Mouse (Mus musculus) common myeloid progenitor, adult 5-6 weeks (primary cell): ENCODE data around the gene Cdc42. TPM values are rescaled to one million over a fixed set of nuclear protein-coding genes. Genes with fewer than 3 reads are reported as not detected.

Source experiments
- ATAC-seq: replicated peaks from 2 replicates; pipeline ENCODE4 v1.8.0; 2016; ENCODE audit warnings: low read depth, mild to moderate bottlenecking, moderate TSS enrichment, inconsistent platforms; ENCODE audit not compliant: poor library complexity, severe bottlenecking
- total RNA-seq: library from RNA; stranded (forward); fragments of 200-1000, 187-1606 nt; gene quantifications from 2 replicates; pipeline ENCODE4 v1.2.3, GENCODE M21; 2017

The Cdc42 gene
- total RNA-seq, 1 experiment from 2014 or later, result 507 TPM

- ATAC-seq, result peak; percentile 40; the same call in 1 of the 2 replicates
Observed at GRCm38 (mm10) chr4:137287818-137288217, 69.7 kb downstream of the Cdc42 start.

GRCm38 (mm10) chr4:137287206-137287605 lies 70.3 kb downstream of the Cdc42 start:
- no peak for ATAC-seq

- ATAC-seq, result no peak
Observed at GRCm38 (mm10) chr4:137286662-137286953, 70.9 kb downstream of the Cdc42 start.

GRCm38 (mm10) chr4:137285876-137286661 lies 71.5 kb downstream of the Cdc42 start:
- no peak for ATAC-seq

- ATAC-seq, result no peak
Observed at GRCm38 (mm10) chr4:137283407-137283732, 74.2 kb downstream of the Cdc42 start.

GRCm38 (mm10) chr4:137282584-137283406 lies 74.7 kb downstream of the Cdc42 start:
- ATAC-seq, result no peak

GRCm38 (mm10) chr4:137282122-137282521 lies 75.4 kb downstream of the Cdc42 start:
- ATAC-seq, result no peak

- no peak for ATAC-seq
Observed at GRCm38 (mm10) chr4:137281273-137281672, 76.2 kb downstream of the Cdc42 start.

GRCm38 (mm10) chr4:137279346-137279745 lies 78.2 kb downstream of the Cdc42 start:
- ATAC-seq, result no peak

- no peak for ATAC-seq
Observed at GRCm38 (mm10) chr4:137278144-137279040, 79.1 kb downstream of the Cdc42 start.

- ATAC-seq, result no peak
Observed at GRCm38 (mm10) chr4:137277600-137278143, 79.8 kb downstream of the Cdc42 start.

- no peak; the same call in 1 of the 2 replicates for ATAC-seq
Observed at GRCm38 (mm10) chr4:137277166-137277513, 80.4 kb downstream of the Cdc42 start, which contains the start of gene Wnt4. Gene Wnt4 (plus strand): TSS chr4:137277489.

- no peak for ATAC-seq
Observed at GRCm38 (mm10) chr4:137276443-137277165, 80.9 kb downstream of the Cdc42 start.

GRCm38 (mm10) chr4:137274304-137274703 lies 83.2 kb downstream of the Cdc42 start:
- no peak for ATAC-seq

GRCm38 (mm10) chr4:137271856-137272255 lies 85.7 kb downstream of the Cdc42 start:
- no peak for ATAC-seq

Other genes with a start within 250 kb of the Cdc42 start
- not detected in 2 replicates for gene Wnt4, start 80.2 kb downstream of the Cdc42 start, total RNA-seq
- not detected in 2 replicates for gene Cela3a, start 52.1 kb upstream of the Cdc42 start, total RNA-seq
- not detected in 2 replicates for gene Cela3b, start 72.8 kb upstream of the Cdc42 start, total RNA-seq
- not detected in 2 replicates for gene 1700013G24Rik, start 95.6 kb upstream of the Cdc42 start, total RNA-seq
- under 0.01 TPM in 1 of 2 replicates, not detected in the other for gene Hspg2, start 111.0 kb upstream of the Cdc42 start, total RNA-seq
- not detected in 2 replicates for gene Ldlrad2, start 216.8 kb upstream of the Cdc42 start, total RNA-seq
- gene Usp48, start 236.0 kb upstream of the Cdc42 start, total RNA-seq, result 150 and 164 TPM in 2 replicates